Mouse (Mus musculus) urinary bladder, postnatal 0 days (tissue): ENCODE measurements around the gene Zfp704. TPM values are rescaled to one million over a fixed set of nuclear protein-coding genes. Genes with fewer than 3 reads are reported as not detected.

Experiments
- polyA plus RNA-seq: library from polyadenylated mRNA; unstranded; fragments of >200 nt; fragmentation: Nextera tagmentation; extraction: Ambion mirVana; gene quantifications from 2 replicates; pipeline ENCODE4 v1.2.1, GENCODE M21; 2015

The Zfp704 gene
- 3.9 and 4.1 TPM in 2 replicates for polyA plus RNA-seq

DNA sequence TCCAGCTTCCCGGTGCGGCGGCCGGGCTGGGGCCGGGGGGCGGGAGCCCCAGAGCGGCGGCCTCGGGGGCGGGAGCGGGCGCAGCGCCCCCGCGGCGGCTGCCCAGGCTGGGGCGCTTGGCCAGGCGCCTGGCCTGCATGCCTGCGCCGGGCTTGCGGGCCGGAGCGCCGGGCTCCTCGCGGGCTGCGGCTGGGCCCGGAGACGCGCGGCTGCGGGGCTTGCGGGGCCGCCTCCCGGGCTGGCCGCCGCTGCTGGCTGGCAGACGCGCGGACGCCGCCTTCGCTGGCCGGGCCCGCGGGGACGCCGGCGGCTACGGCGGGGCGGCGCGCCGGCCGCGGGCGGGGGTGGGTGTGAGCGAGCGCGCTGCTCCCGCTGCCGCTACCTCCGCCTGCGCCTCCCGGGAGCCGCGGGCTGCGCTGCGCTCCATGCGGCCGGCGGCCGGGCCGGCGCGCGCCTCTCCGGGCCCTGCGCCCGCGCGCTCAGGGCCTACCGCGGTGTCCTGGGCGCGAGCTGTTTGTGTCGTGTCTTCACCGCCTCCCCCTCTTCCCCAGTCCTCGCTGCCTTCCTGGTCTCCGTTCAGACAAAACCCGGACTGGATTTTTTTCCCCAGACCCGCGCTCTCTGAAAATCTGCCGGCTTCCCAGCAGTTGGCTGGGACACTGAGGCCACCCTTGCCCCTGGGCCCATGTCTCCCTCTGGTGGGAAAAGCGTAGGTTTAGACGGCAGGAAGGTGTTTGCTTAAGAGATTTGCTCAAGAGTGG is at the start of gene Zfp704:
Gene Zfp704 (minus strand): TSS at position 505 of the 761 bp plus-strand sequence.

